Mouse (Mus musculus) limb, embryonic 10.5 days (tissue): ENCODE data around the gene Rgsl1. TPM values are rescaled to one million over a fixed set of nuclear protein-coding genes. Genes with fewer than 3 reads are reported as not detected.
"Not testable (repeated sequence)": the region's sequence is repeated elsewhere in the genome, so short reads cannot be mapped to it uniquely, and the experiment has no call there.

Experiments
- DNase-seq: peaks from one replicate; pipeline ENCODE4 v3.0.0-alpha.2; 2017; ENCODE audit warnings: low spot score
- H3K27ac ChIP-seq: fragments of 300-500 bp; sonication (generic); 2 replicates; pipeline ENCODE4 v1.5.1; 2016; ENCODE audit warnings: mild to moderate bottlenecking
- H3K27me3 ChIP-seq: fragments of 300-500 bp; sonication (generic); 2 replicates; pipeline ENCODE4 v1.6.1; 2016; ENCODE audit warnings: low read depth, mild to moderate bottlenecking; ENCODE audit not compliant: poor library complexity, severe bottlenecking
- H3K36me3 ChIP-seq: fragments of 300-500 bp; sonication (generic); 2 replicates; pipeline ENCODE4 v1.6.1; 2016; ENCODE audit warnings: mild to moderate bottlenecking, moderate library complexity
- H3K4me1 ChIP-seq: fragments of 300-500 bp; sonication (generic); 2 replicates; pipeline ENCODE4 v1.6.1; 2016
- H3K4me3 ChIP-seq: fragments of 300-500 bp; sonication (generic); 2 replicates; pipeline ENCODE4 v1.5.1; 2016; ENCODE audit warnings: mild to moderate bottlenecking, moderate library complexity
- H3K9me3 ChIP-seq: fragments of 300-500 bp; sonication (generic); replicated peaks from 2 replicates; pipeline ENCODE4 v1.6.1; 2016; ENCODE audit warnings: mild to moderate bottlenecking
- WGBS: fragments of 180-500 bp; shearing (Covaris S2); methylation state at CpG from one replicate; pipeline ENCODE4 v1.1.7; 2016; 5-methylcytosine and 5-hydroxymethylcytosine counted together
- polyA plus RNA-seq: library from polyadenylated mRNA; unstranded; fragments of >200 nt; fragmentation: Nextera tagmentation; extraction: Ambion mirVana; gene quantifications from 2 replicates; pipeline ENCODE4 v1.2.1, GENCODE M21; 2016

Gene Rgsl1
- not detected in 2 replicates for polyA plus RNA-seq

DNA sequence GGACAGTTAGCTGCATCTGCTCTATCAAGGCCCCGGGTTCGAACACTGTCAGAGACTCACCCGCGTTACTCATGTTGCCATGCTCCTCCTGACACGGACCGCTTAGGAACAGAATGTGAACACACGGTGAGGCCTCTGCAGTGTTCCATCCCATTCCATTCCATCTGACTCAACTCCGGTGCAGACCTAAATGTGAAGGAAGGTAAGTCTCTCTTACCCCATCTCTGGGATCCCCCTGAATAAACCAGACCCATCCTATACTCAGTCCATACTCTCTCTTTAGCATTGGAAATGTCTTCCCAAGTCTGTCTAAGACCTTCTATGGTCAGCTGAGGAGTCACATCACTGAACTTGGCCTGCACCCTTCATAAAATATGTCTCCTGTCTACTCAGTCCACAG, at the start of gene Rgsl1:
Gene Rgsl1, minus strand, starts transcription at position 101 of the 400 bp plus-strand sequence.
- no peak for DNase-seq
- Histone ChIP-seq H3K4me3 (no peak within 1 kb of the TSS), H3K9me3 (no peaks in the 10 kb centered on the region), H3K36me3 (no peaks in the 10 kb centered on the region), H3K27ac (no peak within 1 kb of the TSS), H3K4me1 (peaks cover 8% of the 10 kb centered on the region; the same call in 1 of the 2 replicates), H3K27me3 (no peaks in the 10 kb centered on the region)
- 96% methylated on average over 8 of the region's 8 CpGs for WGBS

DNA sequence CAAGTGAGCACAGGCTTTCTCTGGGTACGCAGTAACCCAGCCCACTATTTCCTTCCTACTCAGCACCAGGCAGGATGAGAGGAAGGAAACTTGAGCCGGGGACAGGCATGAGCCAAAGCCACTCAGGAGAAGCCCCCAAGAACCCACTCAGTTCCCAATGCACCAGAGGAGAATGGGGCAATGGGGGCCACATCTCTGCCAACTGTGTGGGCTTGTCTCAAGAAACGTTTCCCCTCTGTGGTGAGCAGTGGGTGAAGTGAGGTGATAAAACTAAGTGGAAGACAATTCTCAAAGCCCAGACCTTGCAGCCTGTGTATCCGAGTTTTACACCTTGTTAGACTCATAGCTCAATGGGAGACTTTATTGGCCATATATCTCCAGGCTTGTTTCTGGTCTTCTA, 47.5 kb upstream of the Rgsl1 start, which contains the start of gene Teddm1a:
Gene Teddm1a, plus strand, starts transcription at position 301 of the 400 bp plus-strand sequence.
- Histone ChIP-seq H3K4me1 (peaks cover 11% of the 10 kb centered on the region), H3K36me3 (no peaks in the 10 kb centered on the region), H3K4me3 (no peak within 1 kb of the TSS), H3K27me3 (peaks cover 26% of the 10 kb centered on the region), H3K27ac (no peak within 1 kb of the TSS), H3K9me3 (no peaks in the 10 kb centered on the region)
- no peak for DNase-seq
- WGBS: 73% methylated on average over 4 of the region's 4 CpGs

DNA sequence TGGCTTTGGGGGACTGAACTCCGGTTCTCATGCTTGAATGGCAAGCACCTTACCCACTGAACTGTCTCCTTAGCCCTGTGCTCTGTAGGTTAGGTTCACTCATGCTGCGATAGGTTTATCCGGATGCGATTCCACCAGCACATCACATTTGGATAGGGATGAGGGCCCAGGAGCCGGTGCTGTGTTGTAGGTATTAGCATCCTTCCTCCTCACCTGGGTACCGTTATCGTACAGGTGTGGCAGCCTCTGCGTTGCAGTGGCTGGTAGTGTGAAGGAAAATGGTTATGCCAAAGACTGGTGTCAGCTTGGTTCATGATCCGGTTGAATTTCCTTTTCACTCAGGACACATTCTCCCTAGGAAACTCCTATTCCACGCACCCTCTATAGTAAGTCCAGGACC, 46.2 kb upstream of the Rgsl1 start:
- Histone ChIP-seq H3K27ac (no peak overlapping the region), H3K36me3 (no peaks in the 10 kb centered on the region), H3K4me1 (peaks cover 16% of the 10 kb centered on the region), H3K9me3 (no peaks in the 10 kb centered on the region), H3K4me3 (no peak overlapping the region), H3K27me3 (peaks cover 31% of the 10 kb centered on the region)
- 95% methylated on average over 10 of the region's 10 CpGs for WGBS
- DNase-seq: no peak

DNA sequence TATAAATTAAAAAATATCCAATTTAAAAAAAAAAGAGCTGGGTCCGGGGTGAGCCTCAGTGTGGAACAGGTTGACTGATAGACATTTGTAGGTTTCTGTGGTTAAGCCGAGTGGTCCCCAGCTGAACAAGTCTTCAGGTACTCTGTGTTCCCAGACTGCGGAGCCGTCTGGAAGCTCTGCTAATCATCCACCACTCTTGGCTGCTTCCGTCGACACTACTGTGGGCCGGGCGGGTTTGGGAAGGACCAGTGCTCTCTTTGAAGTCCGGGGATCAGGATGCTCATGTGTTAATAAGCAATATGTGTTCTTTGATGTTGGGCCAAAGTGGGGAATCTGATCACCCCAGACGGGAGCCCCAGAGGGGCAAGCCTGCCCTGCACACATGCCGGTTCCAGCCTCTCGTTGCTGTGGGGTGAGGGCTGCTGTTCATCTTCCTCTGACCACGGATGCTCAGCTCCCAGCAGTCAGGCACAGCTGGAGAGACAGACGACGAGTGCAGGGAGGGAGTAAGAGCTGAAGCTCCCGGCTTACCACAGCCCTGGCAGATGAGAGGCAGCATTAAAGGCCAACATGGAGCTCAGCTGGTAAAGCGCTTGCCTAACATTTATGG, 42.2 kb upstream of the Rgsl1 start:
- Histone ChIP-seq H3K4me3 (no peak overlapping the region), H3K9me3 (no peaks in the 10 kb centered on the region), H3K4me1 (peaks cover 13% of the 10 kb centered on the region), H3K27ac (no peak overlapping the region), H3K27me3 (peaks cover 24% of the 10 kb centered on the region), H3K36me3 (no peaks in the 10 kb centered on the region)
- DNase-seq: no peak
- 23% methylated on average over 17 of the region's 17 CpGs for WGBS

DNA sequence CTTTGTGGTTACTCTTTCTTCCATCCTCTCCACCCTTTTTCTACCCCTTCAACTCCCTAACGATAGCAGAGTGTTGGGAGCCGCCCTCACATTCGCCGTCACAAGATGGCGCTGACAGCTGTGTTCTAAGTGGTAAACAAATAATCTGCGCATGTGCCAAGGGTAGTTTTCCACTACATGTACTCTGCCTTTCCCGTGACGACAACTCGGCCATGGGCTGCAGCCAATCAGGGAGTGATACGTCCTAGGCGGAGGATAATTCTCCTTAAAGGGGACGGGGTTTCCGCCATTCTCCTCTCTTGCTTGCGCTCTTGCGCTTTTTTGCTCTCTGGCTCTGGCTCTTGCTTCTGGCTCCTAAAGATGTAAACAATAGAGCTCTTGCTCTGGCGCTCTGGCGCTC, 36.4 kb upstream of the Rgsl1 start:
- H3K4me3 ChIP-seq, H3K27ac ChIP-seq, H3K27me3 ChIP-seq, H3K36me3 ChIP-seq, H3K9me3 ChIP-seq, H3K4me1 ChIP-seq, DNase-seq: not testable (repeated sequence)
- WGBS: 98% methylated on average over 17 of the region's 17 CpGs

DNA sequence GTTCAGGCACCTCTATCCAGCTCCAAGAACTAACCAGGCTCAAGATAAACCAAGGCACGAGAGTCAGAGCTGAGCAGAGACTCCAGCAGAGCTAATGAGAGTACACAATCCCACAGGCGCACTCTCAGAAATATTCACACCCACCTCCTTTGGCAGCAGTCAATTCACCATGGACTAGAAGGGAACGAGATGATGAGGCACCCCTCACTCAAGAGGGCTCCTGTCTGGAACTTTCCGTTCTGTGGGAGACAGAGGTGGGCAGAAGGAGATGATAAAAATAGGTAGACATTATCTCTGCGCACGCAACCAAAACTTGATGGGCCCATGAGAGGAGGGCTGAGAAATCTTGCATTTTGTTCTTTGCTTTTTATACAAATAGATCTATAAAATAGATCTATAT, 30.1 kb upstream of the Rgsl1 start, which contains the start of gene Teddm1b:
Gene Teddm1b, plus strand, starts transcription at position 301 of the 400 bp plus-strand sequence.
- DNase-seq: no peak
- Histone ChIP-seq H3K4me3 (no peak within 1 kb of the TSS), H3K27me3 (no peaks in the 10 kb centered on the region), H3K4me1 (no peaks in the 10 kb centered on the region), H3K36me3 (no peaks in the 10 kb centered on the region), H3K27ac (no peak within 1 kb of the TSS), H3K9me3 (no peaks in the 10 kb centered on the region)
- WGBS: 89% methylated on average over 6 of the region's 6 CpGs

DNA sequence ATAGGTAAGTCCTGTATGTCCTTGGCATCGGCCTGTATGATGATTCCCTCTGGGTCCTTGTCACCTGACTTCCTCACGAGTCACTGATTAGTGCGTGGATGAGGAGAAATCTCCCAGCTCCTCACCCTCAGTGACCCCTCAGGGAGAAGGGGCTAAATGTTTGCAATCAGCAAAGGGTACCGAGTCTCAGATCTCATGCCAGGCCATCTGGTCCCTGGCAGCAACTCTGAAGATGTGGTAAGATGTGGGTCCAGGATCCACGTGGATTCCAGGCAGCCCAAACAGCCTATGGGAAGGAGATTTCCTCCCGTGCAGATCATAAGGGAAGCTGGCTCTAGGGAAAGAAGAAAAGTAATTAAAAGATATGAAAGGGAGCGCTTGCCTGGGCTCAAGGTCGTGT, 12.0 kb upstream of the Rgsl1 start:
- Histone ChIP-seq H3K4me1 (peaks cover 4% of the 10 kb centered on the region; the same call in 1 of the 2 replicates), H3K27me3 (no peaks in the 10 kb centered on the region), H3K27ac (no peak overlapping the region), H3K9me3 (no peaks in the 10 kb centered on the region), H3K4me3 (no peak overlapping the region), H3K36me3 (no peaks in the 10 kb centered on the region)
- 85% methylated on average over 8 of the region's 8 CpGs for WGBS
- DNase-seq: no peak

DNA sequence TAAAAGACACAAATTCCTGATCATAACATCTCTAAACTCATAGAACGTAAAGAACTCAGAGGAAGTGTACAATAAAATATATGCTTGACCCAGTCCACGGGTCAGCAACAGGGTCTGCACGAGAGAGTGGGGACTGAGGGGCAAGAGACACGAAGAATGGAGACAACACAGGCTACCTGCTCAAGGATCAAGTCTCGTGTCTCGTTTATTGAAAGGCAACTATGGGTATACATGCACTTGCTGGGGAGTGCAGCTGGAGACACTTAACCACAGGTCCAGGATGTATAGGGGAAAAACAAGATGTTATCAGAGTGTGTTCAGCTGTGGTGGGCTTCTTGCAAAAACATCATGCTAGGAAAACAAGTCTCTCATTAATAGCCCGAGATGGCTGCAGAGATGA, 8.8 kb upstream of the Rgsl1 start:
- not testable (repeated sequence) for H3K27ac ChIP-seq, DNase-seq, H3K9me3 ChIP-seq, H3K36me3 ChIP-seq, H3K27me3 ChIP-seq, H3K4me1 ChIP-seq, H3K4me3 ChIP-seq
- WGBS: 78% methylated on average over 7 of the region's 7 CpGs

DNA sequence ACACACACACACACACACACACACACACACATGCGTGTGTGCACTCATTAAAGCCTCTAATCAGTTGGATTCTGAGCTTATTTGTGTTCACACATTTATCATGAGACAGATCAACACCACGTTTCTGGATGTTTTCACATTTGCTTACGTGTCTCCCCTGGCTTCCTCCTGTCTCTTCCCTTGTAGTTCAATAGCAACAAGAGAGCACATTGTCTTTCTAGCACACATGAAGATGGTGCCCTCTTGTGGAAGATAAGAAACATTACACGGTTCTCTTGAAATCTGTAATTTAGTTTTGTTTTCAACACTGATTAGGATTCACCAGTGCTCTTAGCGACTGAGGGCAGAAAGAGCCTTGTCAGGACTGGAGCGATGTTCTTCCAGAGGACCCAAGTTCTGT, 2.9 kb upstream of the Rgsl1 start:
- no peak overlapping the region for H3K27ac ChIP-seq
- 35% methylated on average over 6 of the region's 6 CpGs for WGBS
- no peak for DNase-seq
- H3K9me3 ChIP-seq: no peaks in the 10 kb centered on the region
- no peak overlapping the region for H3K4me3 ChIP-seq
- peaks cover 8% of the 10 kb centered on the region; the same call in 1 of the 2 replicates for H3K4me1 ChIP-seq
- no peaks in the 10 kb centered on the region for H3K36me3 ChIP-seq
- no peaks in the 10 kb centered on the region for H3K27me3 ChIP-seq

DNA sequence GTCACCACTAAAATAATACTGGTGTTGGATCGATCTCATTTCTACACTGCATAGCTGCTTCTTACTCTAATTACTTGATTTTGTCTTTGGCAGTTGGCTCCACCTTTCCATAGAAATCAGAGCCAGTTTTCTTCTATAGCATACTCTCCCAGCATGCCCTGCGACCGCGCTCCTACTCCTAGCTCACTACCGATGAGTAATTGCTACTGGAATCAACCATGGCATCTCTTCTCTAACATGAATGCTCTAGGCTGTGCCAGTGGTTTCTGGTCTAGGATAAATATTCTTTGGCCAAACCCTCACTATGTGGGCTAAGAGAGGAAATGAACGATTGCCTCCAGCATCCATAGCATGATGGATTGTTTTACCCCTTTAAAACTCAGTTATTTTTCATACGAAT, 2.5 kb upstream of the Rgsl1 start:
- no peak overlapping the region for H3K27ac ChIP-seq
- WGBS: 94% methylated on average over 7 of the region's 7 CpGs
- no peak for DNase-seq
- H3K4me3 ChIP-seq: no peak overlapping the region
- peaks cover 7% of the 10 kb centered on the region; the same call in 1 of the 2 replicates for H3K4me1 ChIP-seq
- H3K36me3 ChIP-seq: no peaks in the 10 kb centered on the region
- H3K27me3 ChIP-seq: no peaks in the 10 kb centered on the region
- H3K9me3 ChIP-seq: no peaks in the 10 kb centered on the region

DNA sequence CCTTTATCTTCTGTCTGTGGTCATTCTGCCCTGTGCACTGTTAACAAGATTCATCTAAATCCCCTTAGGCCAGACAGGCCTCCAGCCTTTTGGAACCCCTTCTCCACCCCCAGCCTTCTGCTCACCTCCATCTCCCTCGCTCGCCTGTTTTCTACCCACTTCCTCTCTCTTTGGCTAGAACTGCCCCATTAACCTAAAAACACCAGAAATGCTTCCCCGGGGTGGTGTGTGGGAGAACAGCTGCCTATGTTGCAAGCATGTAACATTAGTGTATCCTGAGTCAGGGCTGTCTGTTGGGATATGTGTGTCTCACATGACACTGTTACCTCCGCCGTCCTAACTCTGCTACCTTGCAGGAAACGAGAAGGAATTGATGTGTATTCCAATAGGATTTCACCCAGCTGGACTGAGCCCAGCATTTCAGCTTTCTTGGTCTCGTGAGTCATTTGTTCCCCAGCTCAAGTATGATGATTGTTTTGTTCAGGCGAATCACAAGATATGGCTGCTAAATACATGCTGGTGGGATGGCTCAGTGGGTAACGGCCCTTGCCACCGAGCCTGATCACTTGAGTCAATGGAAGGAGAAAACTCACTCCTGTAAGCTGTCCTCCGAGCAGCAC, 1.7 kb downstream of the Rgsl1 start:
- no peaks in the 10 kb centered on the region for H3K27me3 ChIP-seq
- no peaks in the 10 kb centered on the region for H3K36me3 ChIP-seq
- WGBS: 92% methylated on average over 11 of the region's 11 CpGs
- H3K27ac ChIP-seq: no peak overlapping the region
- no peak for DNase-seq
- H3K4me3 ChIP-seq: no peak overlapping the region
- H3K4me1 ChIP-seq: peaks cover 8% of the 10 kb centered on the region; the same call in 1 of the 2 replicates
- no peaks in the 10 kb centered on the region for H3K9me3 ChIP-seq

DNA sequence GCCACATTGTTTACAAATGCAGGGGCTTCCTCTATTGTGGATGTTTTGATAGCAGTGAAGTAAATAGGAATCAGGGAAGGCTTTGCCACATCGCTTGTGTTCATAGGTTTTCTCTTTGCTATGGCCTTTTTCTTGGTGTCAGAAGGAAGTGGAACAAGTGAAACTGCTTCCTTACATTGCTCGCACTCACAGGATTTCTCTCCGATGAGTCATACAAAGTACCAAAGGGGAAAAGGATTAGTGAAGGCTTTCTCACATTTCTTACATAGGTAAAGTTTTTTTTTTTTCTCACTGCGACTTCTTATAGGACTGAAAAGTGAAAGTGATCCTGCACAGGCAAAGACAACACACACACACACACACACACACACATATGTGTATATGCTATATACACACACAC, 7.9 kb downstream of the Rgsl1 start:
- 84% methylated on average over 4 of the region's 4 CpGs for whole genome bisulfite sequencing
- Histone ChIP-seq H3K9me3 (no peaks in the 10 kb centered on the region), H3K36me3 (no peaks in the 10 kb centered on the region), H3K4me3 (no peak overlapping the region), H3K4me1 (no peaks in the 10 kb centered on the region), H3K27me3 (no peaks in the 10 kb centered on the region), H3K27ac (no peak overlapping the region)
- no peak for DNase-seq

DNA sequence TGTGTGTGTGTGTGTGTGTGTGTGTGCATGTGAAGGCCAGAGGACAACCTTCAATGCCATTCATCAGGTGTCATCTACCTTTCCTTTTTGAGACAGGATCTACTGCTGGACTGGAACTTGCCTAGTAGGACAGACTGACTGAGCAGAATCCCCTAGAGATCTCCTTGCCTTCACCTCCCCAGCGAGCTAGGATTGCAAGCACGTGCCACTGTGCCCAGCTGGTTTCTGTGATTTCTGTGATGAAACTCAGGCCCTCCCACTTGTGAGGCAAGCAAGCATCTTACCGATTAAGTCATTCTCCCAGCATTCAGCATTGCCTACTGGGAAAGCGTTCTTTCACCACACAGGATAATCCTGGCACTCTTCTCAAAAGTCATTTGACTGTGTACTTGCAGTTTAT, 13.2 kb downstream of the Rgsl1 start:
- no peaks in the 10 kb centered on the region for H3K36me3 ChIP-seq
- no peaks in the 10 kb centered on the region for H3K4me1 ChIP-seq
- H3K27ac ChIP-seq: no peak overlapping the region
- no peak for DNase-seq
- 75% methylated on average over 4 of the region's 4 CpGs for WGBS
- H3K9me3 ChIP-seq: no peaks in the 10 kb centered on the region
- no peaks in the 10 kb centered on the region for H3K27me3 ChIP-seq
- H3K4me3 ChIP-seq: no peak overlapping the region
